Mouse (Mus musculus) small intestine, adult 2 months (tissue): ENCODE measurements around the gene Prh1. TPM values are rescaled to one million over a fixed set of nuclear protein-coding genes. Genes with fewer than 3 reads are reported as not detected.
"Not testable (repeated sequence)": the region's sequence is repeated elsewhere in the genome, so short reads cannot be mapped to it uniquely, and the experiment has no call there.

Experiments
- H3K27ac ChIP-seq: fragments of 200-500 bp; 2 replicates; pipeline ENCODE4 v1.5.1; 2012; ENCODE audit warnings: low read depth, low read length, control low read depth, inconsistent platforms; ENCODE audit not compliant: insufficient read depth
- H3K27me3 ChIP-seq: fragments of 200-500 bp; 2 replicates; pipeline ENCODE4 v1.6.1; 2012; ENCODE audit warnings: mild to moderate bottlenecking, moderate library complexity, low read length, inconsistent platforms; ENCODE audit not compliant: control insufficient read depth, insufficient read depth
- H3K36me3 ChIP-seq: fragments of 200-500 bp; 2 replicates; pipeline ENCODE4 v1.6.1; 2012; ENCODE audit warnings: mild to moderate bottlenecking, low read length, control low read depth, inconsistent platforms; ENCODE audit not compliant: control insufficient read depth, insufficient read depth
- H3K4me1 ChIP-seq: fragments of 200-500 bp; 2 replicates; pipeline ENCODE4 v1.6.1; 2012; ENCODE audit warnings: low read length, inconsistent platforms, mixed read lengths; ENCODE audit not compliant: control insufficient read depth, insufficient read depth, insufficient read length
- H3K4me3 ChIP-seq: fragments of 200-500 bp; 2 replicates; pipeline ENCODE4 v1.5.1; 2012; ENCODE audit warnings: low read depth, mild to moderate bottlenecking, control low read depth, inconsistent platforms, low read length, moderate library complexity
- WGBS: fragments of 180-500 bp; shearing (Covaris S2); methylation state at CpG from one replicate; pipeline ENCODE4 v1.1.7; 2018; 5-methylcytosine and 5-hydroxymethylcytosine counted together
- polyA plus RNA-seq: library from polyadenylated mRNA; depleted of rRNA; stranded (reverse); fragments of >200 nt; gene quantifications from 2 replicates; pipeline ENCODE4 v1.2.3, GENCODE M21; 2012; rRNA removed

Prh1 gene
- not detected in 2 replicates for polyA plus RNA-seq

- not testable (repeated sequence) for H3K4me1 ChIP-seq, H3K27ac ChIP-seq, H3K27me3 ChIP-seq, H3K4me3 ChIP-seq, H3K36me3 ChIP-seq
- WGBS = 80% methylated on average over 1 of the region's 1 CpGs
Observed at GRCm38 (mm10) chr6:132569509-132569908, at the start of gene Prh1. Gene Prh1, plus strand, starts transcription at chr6:132569809.

DNA sequence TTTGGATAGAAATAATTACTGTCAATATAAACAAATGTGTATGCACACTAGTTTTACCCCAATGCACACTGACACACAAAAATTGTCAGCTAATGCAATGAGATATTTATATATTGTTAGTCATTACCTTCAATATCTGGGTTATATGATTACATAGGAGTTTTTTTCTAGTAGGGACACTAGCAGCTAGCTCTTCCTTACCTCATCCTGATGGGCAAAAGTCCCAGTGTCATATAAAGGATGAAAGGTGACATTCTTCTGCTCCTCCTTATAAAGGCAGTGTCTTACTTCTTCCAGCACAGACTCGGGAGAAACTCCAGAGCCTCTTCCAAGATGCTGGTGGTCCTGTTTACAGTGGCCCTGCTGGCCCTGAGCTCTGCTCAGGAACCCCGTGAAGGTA lies 26.0 kb downstream of the Prh1 start, which contains the start of gene Prp2:
Gene Prp2 (plus strand): TSS at position 301 of the 400 bp plus-strand sequence.
- H3K27me3 ChIP-seq, H3K4me1 ChIP-seq, H3K36me3 ChIP-seq, H3K4me3 ChIP-seq, H3K27ac ChIP-seq: not testable (repeated sequence)
- 49% methylated on average over 2 of the region's 2 CpGs for WGBS

Other genes starting within 250 kb of the Prh1 start
- not detected in 2 replicates for gene Gm8882, start 205.7 kb upstream of the Prh1 start, polyA plus RNA-seq
- not detected in 2 replicates for gene Prp2, start 26.1 kb downstream of the Prh1 start, polyA plus RNA-seq
- gene A630073D07Rik, start 81.7 kb downstream of the Prh1 start, polyA plus RNA-seq = not detected in 2 replicates
- not detected in 2 replicates for gene Tas2r120, start 87.1 kb downstream of the Prh1 start, polyA plus RNA-seq
- not detected in 2 replicates for gene Tas2r121, start 131.2 kb downstream of the Prh1 start, polyA plus RNA-seq
- not detected in 2 replicates for gene Tas2r122, start 142.1 kb downstream of the Prh1 start, polyA plus RNA-seq
- gene Tas2r115, start 168.2 kb downstream of the Prh1 start, polyA plus RNA-seq = not detected in 2 replicates
- gene Tas2r124, start 184.9 kb downstream of the Prh1 start, polyA plus RNA-seq = not detected in 2 replicates
- gene Tas2r102, start 192.3 kb downstream of the Prh1 start, polyA plus RNA-seq = not detected in 2 replicates
- not detected in 2 replicates for gene Tas2r136, start 208.4 kb downstream of the Prh1 start, polyA plus RNA-seq
- gene Tas2r117, start 233.0 kb downstream of the Prh1 start, polyA plus RNA-seq = not detected in 2 replicates